Mouse (Mus musculus) urinary bladder, adult 2 months (tissue): ENCODE data around the gene Ddx42. TPM values are rescaled to one million over a fixed set of nuclear protein-coding genes. Genes with fewer than 3 reads are reported as not detected.

ENCODE experiments used
- DNase-seq: peaks from one replicate; pipeline ENCODE4 v3.0.0; 2022; ENCODE audit warnings: low spot score
- polyA plus RNA-seq: library from polyadenylated mRNA; depleted of rRNA; stranded (reverse); fragments of >200 nt; gene quantifications from 2 replicates; pipeline ENCODE4 v1.2.3, GENCODE M21; 2012

Ddx42 gene
- polyA plus RNA-seq, 1 experiment, result 29.2 TPM

DNA sequence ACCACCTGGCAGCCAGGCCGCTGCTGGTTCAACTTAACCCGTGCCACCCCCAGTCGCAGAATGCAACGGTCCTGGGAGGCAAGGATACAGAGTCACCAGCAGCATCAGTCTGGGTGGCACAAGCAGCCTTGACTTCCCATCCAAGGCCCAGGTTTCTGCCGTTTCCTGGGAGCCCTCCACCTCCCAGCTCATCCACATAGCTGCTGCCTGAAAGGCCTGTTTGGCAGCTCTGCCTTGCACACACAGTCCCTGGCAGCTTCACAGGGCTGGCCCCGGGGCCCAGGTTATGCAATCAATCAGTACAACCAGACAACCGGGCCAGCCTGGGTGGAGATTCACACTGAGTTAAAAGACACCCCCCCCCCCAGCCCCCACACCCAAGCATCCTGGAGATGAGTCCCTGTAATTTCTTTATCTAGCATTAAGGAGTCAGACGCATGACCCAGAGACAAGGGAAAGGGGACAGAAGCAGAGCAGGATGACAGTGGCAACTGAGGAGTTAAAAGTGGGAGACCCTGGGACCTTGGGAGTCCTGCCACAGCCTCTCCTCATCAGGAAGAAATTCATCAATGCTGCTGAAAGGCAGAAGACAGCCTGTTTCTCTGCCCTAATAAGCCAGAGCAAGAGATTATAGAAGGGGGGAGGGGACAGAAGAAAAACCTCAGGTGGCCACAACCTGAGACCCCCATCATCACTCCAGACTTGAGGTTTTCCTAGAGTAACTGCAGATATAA lies 51.8 kb downstream of the Ddx42 start:
- peak; percentile 63 for DNase-seq

DNA sequence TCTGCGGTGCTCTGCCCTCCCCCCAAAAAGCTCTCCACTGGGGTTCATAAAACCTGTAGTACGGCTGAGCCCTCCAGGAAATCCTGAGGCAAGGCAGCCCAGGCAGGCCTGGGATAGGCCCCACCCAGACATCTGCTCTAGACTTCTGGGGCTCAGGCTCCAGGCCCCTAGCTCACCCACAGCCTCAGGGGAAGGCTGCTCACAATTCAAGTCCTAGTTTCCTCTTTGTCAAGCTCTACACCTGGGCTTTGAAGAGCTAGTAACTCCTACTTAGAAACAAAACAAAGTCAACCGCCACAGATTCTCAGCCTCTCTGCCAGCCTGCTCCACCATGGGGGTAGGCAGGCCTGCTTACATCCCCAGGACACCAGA lies 52.3 kb downstream of the Ddx42 start:
- DNase-seq, result no peak

DNA sequence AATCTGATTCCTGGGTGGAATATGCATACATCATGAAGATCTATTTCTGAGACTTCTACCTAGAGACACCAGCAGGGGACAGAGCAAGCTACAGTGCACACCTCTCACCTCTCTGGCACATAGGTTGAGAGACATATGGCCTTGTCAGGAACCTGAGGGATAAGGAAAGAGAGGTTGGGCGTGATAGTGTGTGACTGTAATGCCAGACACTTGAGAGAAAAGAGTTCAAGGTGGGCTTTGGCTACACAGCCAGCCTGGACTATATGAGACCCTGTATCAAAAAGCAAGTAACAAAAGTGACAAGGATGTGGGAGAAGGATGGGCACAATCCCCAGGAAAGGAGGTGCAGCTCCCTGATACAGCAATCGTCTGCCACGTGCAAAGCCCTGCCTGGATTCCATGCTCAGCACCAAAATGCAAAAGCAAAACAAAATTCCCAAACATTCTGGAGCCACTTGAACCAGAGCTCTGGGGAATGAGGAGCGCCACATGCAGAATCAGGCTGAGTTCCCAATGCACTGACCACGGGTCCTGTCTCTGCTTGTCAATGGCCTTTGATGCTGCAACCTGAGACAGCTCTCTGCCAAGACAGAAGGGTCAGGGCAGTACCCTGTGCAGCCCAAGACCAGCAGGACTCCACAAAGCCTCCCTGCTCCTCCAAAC lies 54.5 kb downstream of the Ddx42 start:
- no peak for DNase-seq

DNA sequence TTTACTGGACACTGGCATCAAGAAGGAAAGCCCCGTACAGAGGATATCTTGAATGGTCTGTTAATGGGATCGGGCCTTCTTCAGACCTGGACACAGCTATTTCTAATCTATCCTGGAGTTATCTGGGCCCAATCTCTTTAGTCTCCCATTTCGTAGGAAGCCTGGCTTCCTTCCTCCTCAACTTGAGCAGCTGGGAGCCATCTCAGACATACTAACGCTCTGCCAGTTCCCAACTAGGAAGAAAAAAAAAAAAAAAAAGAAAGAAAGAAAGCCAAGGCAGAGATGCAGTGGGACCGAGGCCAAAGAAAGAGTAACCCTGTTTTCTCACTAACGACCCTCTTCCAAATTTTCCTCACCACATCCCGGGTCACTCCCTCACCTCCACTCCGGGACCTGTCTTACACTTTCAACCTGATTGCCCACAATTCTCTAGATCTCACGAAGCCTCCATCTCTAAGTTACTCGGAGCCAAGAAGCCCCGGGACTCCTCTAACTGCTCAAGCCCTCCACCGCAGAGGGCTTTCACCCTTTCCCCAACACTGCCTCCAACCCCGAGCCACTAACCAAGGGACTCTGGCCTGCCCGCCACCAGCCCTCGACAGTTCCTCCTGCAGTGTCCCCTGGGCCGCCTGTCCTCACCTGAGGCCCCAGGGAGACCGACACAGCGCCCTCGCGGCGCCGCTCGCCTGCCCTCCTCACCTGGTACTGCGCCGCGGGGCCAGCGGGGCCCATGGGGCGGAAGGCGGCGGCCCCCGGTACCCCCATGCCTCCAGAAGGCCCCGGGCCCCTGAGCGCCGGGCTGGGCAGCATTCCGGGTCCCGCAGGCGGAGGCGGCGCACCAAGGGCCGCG lies 55.3 kb downstream of the Ddx42 start:
- DNase-seq, result no peak

DNA sequence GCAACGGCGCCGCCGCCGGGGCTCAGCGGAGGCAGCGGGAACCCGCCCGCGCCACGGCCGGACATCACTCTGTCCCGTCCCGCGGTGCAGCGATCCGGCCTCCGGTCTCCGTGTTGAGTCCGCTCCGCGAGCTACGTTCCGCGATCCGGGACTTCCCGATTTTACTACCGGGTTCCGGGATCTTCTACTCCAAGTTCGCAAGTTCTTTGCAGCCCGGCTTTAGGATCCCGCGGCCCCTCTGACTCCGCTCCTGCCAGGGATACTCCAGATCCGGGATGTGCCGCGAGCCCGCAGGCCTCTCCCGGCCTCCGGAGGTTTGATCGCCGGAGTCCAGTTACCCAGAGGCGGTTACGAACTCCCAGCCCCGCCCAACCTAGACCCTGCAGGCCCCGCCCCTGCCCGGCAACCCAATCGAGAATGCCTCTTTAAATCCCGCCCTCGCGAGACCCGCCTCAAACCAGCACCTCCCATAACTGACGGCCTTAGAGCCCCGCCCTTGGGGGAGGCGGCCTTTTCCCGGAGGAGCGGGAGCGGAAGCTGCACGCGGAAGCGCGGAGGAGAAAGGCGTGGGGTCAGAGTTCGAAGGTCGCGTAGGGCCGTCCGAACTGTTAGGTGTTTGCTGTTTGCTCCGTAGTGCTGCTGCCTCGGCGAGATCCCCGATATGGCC lies 56.1 kb downstream of the Ddx42 start, which contains the start of gene Smarcd2:
Smarcd2 (minus strand) TSS at position 329 of the 667 bp plus-strand sequence.
- peak; percentile 97 for DNase-seq

DNA sequence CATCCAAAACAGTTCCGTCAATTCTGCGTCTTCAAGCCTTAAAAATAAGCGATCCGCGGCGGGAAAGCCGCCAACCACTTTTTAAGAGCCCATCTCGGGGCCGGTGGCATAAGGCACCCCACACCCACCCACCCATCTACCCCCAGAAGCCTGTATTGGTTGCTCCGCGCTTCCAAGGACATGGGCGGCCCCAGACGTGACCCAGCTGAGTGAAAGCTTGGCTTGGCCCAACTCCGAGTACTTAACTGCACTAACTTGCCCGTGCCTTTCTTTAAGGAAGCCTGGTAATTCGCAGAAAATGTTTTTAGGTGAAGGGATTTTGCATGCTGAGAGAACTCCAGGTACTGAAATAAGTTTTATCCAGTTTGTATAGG lies 56.6 kb downstream of the Ddx42 start:
- no peak for DNase-seq

DNA sequence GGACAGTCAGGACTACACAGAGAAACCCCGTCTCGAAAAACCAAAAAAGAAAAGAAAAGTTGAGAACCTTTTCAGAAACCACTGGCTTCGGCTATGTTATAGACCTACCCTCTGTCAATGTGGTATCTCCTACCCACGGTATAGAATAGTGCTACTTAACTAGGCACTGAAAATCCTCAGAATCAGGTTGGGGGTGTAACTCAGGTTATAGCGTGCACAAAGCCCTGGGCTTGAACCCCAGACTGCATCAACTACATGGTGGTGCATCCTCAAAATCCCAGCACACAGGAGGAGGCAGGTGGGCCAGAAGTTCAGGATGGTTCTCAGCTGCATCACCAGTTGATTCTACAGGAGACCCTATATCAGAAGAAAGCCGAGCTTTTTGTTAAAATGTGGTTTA lies 57.1 kb downstream of the Ddx42 start:
- no peak for DNase-seq

DNA sequence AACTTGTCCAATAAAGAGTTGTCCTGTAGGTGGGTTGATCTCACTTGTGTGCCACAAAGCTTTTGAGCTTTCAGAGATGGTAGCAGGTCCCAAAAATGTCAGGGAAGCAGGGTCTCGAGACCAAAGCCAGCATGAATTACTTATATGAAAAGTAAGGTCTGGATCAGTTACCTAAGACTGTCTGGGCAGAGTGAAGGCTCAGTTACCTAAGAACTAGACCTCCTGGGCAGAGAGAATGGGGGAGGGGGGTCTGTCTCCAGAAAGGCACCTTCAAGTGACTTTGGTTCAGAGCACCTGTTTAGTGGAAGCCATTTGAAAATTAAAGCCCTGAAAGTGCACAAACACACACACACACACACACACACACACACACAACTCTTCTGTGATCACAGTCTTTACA lies 57.6 kb downstream of the Ddx42 start:
- no peak for DNase-seq

DNA sequence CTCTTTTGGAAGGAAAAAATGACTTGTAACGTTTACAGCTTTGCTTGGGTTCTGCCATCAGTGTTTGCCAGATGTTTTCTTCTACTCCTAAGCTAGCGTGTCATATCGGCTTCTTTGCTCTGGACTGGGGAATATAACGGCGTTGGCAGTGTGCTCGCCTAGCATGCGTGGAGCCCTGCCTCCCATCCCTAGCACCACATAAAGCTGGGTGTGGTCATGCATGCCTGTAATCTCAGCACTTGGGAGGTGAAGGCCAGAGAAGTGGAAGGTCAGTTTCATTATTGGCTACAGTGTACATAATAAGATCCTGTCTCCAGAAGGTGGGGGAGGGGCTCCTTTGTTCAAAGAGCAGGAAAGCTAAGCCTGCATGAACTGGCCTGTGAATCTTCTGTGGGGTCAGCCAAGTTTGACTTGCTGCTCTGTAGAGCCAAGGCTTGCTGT lies 58.3 kb downstream of the Ddx42 start:
- DNase-seq, result no peak

DNA sequence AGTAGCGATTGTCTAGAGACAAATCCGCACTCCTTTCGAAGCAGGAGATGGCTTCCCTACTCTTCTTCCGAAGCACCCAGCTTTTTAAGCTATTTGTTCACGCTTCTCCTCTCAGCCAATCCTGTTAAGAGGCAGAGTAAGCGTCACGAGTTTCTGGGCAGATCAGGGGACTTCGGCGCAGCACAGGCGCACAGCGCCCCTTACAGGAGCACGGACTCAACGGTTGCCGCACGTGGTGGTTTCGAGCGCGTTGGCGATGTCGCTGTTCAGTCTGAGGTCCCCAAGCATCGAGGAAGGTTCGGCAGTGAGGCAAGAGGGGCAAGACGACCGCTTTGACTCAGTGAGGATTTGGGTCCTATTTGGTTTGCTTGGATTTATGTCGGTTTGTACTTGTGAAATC lies 59.7 kb downstream of the Ddx42 start, which contains the start of gene Tcam1:
Tcam1 (plus strand) TSS at position 219 of the 400 bp plus-strand sequence.
- DNase-seq, result peak; percentile 71

DNA sequence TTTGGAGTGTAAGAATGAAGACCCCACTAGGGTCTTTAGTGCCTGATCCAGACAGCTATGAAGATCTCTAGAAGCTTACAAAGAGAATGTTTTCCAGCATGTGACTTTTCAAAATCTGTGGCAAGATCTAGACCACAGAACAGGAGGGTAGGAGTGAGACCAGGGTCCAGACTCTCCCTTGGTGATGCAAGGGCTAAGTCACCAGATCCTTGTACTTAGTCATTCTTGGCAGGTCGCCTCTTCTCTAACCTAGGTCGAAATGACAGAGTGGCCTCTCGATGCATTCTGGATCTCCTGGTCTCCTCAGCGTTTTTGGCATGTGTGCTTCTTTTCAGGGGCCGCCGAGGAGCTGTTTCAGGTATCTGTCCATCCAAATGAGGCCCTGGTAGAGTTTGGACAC lies 65.7 kb downstream of the Ddx42 start:
- no peak for DNase-seq

DNA sequence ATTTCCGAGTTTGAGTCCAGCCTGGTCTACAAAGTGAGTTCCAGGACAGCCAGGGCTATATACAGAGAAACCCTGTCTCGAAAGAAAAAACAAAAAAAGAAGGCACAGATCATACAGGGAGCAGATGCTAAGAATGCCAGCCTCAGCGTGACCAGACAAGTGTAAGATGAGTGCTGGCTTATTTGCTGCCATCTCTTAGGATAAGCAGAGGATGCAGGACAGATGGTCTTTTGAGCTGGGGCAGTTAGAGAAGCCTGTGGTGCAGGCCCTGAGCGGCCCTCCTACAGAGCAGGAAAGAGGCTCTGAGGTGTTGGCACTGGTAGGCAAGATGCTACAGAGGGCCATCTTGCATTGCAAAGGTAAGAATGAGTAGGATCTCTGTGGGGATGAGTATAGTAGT lies 66.6 kb downstream of the Ddx42 start:
- no peak for DNase-seq

DNA sequence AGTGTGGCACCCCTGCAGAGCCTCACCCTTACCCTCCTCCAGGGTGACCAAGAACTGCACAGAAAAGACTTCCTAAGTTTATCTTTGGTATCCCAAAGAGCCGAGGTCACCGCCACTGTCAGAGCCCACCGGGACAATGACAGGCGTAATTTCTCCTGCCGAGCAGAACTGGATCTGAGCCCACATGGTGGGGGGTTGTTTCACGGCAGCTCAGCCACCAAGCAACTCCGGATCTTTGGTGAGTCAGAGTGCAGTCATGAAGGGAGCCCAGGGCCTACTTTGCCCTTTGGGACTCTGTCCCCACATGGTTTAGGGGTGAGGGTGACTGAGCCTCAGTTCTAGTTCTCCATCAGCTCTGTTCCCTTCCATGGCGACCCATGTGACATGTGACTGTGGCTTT lies 67.4 kb downstream of the Ddx42 start:
- DNase-seq, result no peak

DNA sequence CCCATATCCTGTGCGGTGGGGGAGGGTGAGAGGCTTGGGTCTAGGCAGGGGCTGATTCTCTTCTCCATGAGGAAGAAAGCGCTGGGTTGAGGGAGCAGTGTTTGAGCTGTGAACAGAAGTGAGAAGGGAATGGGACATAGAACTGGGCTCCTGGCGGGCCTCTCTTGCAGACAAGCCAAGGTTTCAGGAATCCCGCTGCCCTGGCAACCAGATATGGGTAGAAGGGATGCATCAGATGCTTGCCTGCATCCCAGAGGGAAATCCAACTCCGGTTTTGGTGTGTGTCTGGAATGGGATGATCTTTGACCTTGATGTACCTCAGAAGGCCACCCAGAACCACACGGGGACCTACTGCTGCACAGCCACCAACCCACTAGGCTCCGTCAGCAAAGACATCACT lies 69.5 kb downstream of the Ddx42 start:
- DNase-seq, result no peak

DNA sequence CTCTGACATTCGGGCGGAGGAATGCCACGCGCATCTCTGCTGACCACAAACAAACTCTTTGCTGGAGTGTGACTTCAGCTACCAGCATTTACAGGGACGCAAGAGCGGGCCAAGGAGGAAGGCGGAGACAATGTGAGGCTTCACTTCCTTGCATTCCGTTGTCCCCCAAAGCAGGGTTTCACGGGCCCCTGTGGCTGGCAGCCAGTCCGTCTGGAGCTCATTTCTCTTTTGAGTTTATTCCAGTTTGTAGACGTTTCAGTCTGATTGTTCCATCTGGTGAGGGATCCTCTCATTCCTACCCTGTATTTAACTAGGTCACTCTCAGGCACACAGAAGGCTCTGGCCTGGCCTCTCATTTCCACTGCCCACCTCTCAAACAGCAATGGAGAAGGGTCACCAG lies 70.3 kb downstream of the Ddx42 start:
- DNase-seq, result no peak

DNA sequence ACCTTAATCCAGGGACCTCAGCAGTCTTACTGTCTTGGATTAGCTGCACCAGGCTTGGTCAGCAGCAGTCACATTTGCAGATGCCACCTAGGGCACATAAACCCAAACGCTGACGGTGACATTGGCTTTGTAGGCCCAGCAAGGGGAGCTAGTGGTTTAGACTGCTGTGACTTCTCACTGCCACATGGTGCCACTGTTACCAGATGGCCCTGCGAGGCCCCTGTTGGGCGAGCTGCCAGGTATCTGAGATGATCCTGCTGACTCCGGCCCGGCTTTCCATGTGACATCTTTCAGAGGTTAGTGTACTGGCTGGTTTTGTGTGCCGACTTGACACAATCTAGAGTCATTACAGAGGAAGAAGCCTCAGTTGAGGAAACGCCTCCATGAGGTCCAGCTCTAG lies 72.6 kb downstream of the Ddx42 start:
- no peak for DNase-seq

DNA sequence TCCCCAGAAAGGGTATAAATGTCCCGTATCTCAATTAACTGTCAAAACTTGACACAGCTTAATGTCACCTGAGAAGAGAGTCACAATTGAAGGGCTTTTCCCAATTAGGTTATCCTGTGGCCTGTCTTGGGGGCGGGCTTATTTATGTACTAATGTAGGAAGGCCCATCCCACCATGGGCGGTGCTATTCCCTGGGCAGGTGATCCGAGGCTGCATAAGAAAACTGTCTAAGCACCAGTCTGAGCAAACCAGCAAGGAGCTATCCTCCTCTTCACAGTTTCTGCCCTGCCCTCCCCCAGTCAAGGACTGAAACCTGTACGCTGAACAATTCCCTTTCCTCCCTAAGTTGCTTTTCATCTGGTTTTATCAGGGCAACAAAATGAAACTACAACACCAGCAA lies 73.7 kb downstream of the Ddx42 start:
- no peak for DNase-seq

DNA sequence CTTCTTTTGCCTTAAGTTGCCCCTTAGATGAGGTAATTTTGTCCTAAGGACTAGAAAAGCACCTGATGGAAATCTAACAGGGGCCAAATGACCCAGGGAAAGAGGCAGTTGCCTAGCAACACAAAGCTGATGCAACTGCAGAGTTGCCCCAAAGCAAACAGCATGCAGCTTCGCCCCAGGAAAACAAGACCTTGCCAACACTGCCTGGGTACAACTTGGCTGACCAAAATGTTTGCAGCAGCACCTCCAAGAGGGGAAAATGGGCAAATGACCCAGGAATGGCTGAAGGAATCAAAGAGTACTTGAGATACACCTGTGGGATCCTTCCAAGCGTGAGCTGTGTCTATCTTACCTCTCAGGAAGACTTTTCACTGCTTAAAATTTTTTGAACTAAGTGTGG lies 75.1 kb downstream of the Ddx42 start:
- DNase-seq, result no peak
